Mouse (Mus musculus) mouse embryonic stem cell (cell line): Measurements from ENCODE around the gene Ndufv1.
"Not testable (repeated sequence)": the region's sequence is repeated elsewhere in the genome, so short reads cannot be mapped to it uniquely, and the experiment has no call there.

Experiments used
- in situ Hi-C, 2 experiments: fragments of 300-500 bp; cut with MboI; formaldehyde crosslinking; loops; 1 replicate in 1 of 2; 3 replicates in 1 of 2; pipeline ENCODE4 v1.14.3; 2019 to 2020; ENCODE audit warnings: low sequenced_read_pairs in 2 of 2, low pct_unique_long_range_greater_than_20kb in 1 of 2, mixed read lengths in 1 of 2; ENCODE audit not compliant: unreplicated experiment in 1 of 2

The Ndufv1 gene

DNA sequence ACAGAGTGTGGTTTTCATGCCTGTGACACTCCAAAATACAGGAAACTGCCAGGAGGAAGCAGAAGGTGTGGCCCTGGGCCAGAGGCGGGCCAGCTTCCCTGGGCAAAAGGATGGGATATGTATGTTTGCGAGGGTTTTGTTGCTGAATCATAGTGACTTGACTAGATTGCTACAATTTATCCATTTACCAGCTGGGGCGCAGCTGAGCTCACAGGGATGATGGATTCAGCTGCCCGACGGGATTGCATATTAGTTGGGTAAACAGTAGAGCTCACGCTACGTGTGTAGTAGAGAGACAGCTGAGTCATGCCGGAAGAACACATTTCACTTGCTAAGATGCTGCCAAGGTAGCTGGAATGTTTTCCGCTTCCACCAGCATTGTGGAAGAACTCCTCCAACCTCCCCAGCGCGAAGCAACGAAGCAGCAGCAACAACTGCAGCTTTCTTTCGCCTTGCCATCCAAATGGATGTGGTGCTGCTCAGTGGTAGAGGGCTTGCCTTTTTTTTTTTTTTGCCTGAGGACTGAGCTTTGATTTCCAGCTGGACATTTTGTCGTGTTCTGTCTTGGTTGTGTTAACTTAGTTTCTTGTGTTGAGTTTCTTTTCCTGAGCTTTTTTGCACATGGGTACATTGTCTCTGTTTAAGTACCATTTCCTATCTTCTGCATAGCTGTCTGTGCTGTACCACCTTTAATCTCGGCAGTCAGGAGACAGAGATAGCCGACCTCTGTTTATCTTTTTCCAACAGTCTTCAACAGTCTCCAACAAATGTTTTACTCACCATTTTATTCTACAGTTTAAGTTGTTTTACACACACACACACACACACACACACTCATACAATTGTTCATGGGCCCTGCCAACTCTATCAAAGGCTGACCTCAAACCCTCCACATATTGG is 33.6 kb upstream of the Ndufv1 start, which contains the start of gene Gstp2:
Gstp2 (minus strand) TSS at position 58 of the 900 bp plus-strand sequence.
- in situ Hi-C loops: loop anchor here in 1 of 2 experiments (5.0 kb wide), 1 partner anchor 34 kb away; the partner anchor contains the start of gene Ndufv1

DNA sequence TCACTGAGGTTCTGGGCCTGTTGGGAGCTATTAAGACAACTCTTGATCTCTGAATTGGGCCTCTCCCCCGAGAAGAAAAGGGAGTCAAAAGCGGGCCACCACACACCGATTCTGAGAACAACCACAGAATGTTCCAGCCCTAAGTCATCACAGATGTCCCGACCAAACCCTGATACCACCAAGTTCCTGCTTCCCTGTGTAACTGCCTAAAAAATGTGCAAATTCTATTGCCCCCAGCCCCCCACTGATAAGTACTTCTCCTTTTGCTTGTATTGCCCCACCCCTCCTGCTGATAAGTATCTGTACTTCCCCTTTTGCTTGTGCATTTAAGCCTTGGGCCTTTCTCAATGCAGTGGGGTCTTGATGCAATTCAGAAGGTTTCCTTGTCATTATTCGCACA is 31.5 kb upstream of the Ndufv1 start:
- in situ Hi-C loops: not testable (repeated sequence)

DNA sequence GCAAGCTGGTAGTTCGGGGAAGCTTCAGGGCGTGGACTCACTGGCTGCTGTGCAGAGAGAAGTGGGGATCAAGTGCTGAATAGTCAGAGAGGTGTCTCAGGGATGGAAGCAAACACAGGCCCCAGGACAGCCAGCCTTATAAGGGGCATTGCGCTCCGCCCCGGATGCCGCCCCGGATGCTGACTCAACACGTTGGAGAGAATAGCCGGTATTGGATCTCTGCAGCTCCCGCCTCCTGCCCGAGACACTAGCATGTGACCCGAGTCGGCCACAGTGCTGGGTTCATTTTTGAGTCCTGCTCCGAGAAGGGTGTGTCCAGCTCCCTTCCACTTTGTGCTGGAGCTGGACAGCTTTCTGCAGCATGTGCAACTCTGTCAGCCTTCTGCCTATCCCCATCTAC is 29.5 kb upstream of the Ndufv1 start:
- in situ Hi-C loops: no loop called here

DNA sequence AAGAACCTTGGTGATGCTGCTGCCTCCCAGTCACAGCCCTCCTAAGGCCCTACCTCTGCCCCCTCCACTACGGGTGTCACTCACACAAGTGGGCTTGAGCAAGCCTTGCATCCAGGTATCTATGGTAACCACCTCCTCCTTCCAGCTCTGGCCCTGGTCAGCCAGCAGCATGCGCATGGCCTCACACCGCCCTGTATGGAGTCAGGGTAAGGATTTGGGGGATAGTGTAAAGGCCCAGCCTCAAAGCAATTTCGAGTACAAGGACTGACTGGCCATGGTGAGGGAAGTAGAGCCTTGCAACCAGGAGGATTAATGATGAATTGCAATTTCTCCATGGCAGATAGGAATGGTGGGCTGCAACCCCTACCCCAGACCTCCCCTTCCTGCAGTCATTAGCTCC is 28.9 kb upstream of the Ndufv1 start:
- in situ Hi-C loops: not testable (repeated sequence)

- in situ Hi-C loops: not testable (repeated sequence)
Observed at GRCm38 (mm10) chr19:4040941-4041340, 28.3 kb upstream of the Ndufv1 start.

DNA sequence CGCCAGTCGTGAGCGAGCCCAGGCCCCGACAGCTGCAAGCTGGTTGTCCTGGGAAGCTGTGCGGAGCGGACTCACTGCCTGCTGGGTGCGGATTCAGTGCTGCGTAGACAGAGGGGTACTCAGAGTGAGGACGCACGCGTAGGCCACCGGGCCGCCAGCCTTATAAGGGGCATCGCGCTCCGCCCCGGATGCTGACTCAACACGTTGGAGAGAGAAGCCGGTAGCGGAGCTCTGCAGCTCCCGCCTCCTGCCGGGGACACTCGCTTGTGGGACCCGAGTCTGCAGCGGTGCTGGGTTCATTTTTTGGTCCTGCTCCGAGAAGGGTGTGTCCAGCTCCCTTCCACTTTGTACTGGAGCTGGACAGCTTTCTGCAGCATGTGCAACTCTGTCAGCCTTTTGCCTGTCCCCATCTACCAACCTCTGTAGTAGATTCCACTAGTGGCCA is 25.2 kb upstream of the Ndufv1 start, which contains the start of gene Gstp1:
Gstp1 (minus strand) TSS at position 198 of the 445 bp plus-strand sequence.
- in situ Hi-C loops: no loop called here

DNA sequence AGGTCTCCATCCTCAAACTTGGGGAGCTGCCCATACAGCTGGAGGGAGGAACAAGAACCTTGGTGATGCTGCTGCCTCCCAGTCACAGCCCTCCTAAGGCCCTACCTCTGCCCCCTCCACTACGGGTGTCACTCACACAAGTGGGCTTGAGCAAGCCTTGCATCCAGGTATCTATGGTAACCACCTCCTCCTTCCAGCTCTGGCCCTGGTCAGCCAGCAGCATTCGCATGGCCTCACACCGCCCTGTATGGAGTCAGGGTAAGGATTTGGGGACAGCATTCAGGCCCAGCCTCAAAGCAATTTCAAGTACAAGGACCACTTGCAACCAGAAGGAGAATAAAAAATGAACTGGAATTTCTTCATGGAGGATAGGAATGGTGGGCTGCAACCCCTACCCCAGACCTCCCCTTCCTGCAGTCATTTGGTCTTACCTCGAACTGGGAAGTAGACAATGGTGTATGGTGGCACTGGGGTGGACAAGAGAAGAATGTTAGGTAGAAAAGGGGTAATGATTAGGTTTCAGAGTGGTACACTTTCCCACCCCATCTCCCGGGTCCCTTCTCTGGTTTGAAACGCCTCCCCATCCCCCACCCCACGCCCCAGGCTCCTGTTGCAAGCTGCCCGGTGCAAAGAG is 24.7 kb upstream of the Ndufv1 start:
- in situ Hi-C loops: not testable (repeated sequence)

DNA sequence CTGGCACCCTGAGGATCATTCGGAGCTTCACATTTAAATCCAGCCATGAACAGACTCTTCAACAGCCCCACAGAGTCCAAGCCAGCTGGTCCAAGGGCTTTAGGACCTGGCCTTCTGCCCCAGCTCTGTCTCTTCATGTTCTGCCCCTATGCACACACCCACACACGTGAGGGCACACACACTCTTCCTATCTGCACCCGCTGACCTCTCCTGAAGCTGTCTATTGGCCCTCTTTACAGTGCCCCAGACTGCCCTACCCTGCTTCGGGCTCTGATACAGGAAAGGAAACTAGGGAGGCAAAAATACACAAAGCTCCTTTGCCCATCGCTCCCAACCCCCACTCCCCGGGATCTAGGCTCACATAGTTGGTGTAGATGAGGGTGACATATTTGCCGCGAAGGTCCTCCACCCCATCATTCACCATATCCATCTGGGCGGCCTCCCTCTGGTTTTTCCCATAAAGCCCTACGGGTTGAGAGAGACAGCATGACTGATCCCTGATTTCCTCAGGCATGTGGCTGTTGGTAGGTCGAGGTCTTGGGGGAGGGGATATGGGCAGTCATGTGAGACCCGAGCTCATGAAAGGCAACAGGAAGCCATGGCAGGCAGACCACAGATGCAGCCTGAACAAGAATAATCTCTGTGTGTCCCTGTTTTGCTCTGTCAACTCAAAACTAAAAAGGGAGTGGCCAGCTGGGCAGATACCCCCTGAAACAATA is 23.9 kb upstream of the Ndufv1 start:
- in situ Hi-C loops: no loop called here

DNA sequence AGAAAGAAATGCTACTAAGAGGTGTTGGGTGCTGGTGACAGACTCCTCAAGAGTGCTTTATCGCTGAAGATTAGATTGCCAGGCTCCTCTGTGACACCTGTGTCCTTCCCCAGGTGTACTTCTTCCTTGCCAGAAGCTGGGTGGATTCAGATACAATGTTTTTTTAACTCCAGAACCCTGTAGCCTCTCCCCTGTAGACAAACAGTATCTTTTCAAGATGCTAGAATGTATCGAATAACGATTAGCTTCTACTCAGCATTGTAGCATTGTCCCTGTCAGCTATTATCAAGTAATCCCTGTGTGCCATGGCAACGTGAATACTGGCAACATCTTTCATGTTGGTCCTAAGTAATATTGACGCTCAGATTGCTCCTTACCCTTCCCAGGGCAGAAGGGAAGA is 21.1 kb upstream of the Ndufv1 start:
- in situ Hi-C loops: no loop called here

GRCm38 (mm10) chr19:4033298-4033697 is 20.7 kb upstream of the Ndufv1 start:
- in situ Hi-C loops: no loop called here

DNA sequence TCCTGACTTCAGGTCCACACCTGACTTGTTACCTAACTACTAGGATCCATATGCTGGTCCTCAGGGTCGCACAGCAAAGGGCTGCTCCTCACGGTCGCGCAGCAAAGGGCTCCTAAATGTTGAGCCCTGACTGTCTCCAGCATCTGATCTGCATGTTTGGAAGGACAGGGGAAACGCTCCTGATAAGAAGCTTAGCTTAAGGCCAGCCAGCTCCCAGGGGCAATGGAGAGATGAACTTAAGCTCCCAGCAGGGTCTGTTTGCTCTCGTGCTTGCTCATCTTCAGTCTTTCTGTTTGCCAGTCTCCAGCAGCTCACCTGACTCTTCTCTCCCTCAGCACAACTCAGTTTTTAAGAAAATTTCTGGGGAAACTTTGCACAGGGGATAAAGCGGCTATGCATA is 20.1 kb upstream of the Ndufv1 start:
- in situ Hi-C loops: no loop called here

DNA sequence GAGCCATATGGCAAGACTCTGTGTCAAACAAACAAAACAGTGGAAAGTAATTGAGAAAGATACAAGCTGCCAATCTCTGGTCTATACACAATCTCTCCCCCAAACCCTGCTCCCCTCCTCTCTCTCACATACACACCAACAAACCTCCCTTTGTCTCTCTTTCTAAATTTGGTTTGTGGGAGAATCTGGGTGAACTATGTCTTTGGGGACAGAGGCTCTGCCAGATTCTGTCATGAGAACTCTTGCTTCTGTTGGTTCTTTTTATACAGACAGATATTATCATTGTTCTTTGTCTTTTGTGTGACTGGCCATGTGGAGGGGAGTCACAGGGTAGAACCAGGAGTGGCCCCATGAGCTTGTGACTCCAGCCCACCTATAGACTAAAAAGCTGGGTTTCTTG is 15.0 kb upstream of the Ndufv1 start:
- in situ Hi-C loops: no loop called here

DNA sequence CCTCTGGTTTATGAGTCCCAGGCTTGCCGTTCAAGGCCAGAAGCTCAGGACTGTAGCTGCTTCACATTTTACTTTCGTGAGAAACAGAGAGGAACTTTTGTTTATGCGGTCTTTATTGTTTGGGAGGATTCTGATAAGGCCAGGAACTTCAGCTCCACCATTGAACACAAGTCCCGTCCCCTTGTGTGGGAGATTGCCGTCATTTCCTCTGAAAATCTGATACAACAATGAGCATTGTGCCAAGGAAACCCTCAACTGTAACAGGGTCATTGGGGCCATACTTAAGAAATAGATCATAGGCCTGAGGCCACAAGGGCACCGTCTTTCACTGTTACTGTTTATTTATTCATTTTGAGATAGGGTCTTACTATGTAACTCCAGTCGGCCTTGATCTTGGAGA is 10.6 kb upstream of the Ndufv1 start:
- in situ Hi-C loops: no loop called here

DNA sequence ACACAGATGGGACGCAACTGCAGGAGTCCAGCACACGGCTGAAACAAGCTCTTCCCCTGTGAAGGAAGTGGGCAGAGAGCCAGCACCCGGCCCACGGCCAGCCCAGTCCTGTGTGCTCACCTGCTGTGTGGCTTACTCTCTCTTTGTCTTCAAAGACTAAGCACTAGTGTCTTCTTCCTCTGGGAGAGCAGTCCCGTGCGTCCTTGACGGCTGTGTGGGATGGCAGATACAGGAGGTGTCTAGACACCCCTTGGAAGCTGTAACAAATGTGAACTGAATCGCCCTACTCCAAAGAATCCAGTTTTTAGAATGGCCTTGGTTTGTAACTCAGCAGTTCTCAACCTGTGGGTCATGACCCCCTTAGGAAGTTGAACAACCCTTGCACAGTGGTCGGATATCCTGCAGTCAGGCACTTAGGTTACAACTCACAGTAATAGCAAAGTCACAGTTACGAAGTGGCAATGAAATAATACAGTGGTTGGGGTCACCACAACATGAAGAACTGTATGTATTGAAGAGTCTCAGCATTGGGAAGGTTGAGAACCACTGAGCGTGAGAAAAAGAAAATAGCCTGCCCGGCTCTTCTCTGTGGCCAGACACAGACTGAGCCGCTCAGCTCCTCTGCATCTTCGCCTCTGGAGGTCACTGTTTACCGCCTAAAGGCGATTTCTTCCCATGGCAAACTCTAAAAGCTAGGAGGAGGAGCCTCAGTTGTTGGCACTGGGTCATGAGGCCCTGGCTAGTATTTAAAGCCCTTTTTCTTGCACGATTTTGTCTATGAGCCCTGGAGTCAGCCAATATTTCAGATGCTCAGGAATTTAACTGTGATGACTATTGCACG is 6.4 kb upstream of the Ndufv1 start:
- in situ Hi-C loops: no loop called here

- in situ Hi-C loops: no loop called here
Observed at GRCm38 (mm10) chr19:4017921-4018587, 5.4 kb upstream of the Ndufv1 start.

DNA sequence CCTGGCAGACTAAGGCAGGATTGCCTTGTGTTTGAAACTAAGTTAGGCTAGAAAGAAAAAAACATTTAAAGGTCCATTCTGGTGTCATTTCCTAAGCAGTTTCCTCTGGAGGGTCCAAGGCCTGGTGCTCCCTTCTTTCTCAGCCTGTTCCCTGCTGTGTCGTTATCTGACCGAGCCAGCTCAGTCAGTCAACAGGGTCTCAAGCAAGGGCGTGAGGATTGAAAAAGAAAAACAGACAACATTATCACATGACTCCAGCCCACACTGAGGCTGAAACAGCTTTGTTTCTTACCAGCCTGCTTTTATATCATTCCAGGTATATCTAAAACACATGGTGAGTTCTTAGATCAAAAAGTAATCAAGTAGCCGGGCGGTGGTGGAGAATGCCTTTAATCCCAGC is 3.0 kb upstream of the Ndufv1 start:
- in situ Hi-C loops: no loop called here

- in situ Hi-C loops: loop anchor here in 1 of 2 experiments (5.0 kb wide), 1 partner anchor 32 kb away; the partner anchor contains the start of gene Gstp2
Observed at GRCm38 (mm10) chr19:4014802-4015201, 2.2 kb upstream of the Ndufv1 start.

DNA sequence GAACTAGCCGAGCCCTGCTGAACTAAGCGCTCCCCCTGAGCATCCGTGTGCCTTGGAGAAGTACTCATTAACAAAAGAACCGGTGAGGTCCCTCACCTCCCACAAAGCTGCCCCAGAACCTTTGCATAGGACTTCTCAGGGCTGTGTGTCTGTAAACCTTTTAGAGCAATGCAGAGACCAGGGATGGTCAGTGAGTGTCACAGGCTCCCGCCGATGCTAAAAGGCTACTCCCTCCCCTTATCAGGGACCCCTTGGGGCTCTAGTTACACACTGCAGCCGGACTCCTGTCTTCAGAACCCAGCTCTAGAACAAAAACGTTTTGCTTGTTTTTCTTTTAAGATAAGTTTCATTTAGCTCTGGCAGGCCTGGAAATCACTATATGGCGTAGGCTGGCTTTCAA is 460 bp upstream of the Ndufv1 start:
- in situ Hi-C loops: loop anchor here in 1 of 2 experiments (5.0 kb wide), 1 partner anchor 34 kb away; the partner anchor contains the start of gene Gstp2
